Mouse (Mus musculus) liver, embryonic 12.5 days (tissue): ENCODE results near the gene Tmem263. TPM values are rescaled to one million over a fixed set of nuclear protein-coding genes. Genes with fewer than 3 reads are reported as not detected.

Source experiments
- ATAC-seq: fragments of 200-750 bp; cut with Nextera tagmentation; 2 replicates; pipeline ENCODE4 v1.8.0; 2017; ENCODE audit warnings: moderate number of reproducible peaks, mild to moderate bottlenecking, moderate library complexity
- H3K27ac ChIP-seq: fragments of 300-500 bp; sonication (generic); 2 replicates; pipeline ENCODE4 v1.5.1; 2016; ENCODE audit warnings: mild to moderate bottlenecking
- H3K27me3 ChIP-seq: fragments of 300-500 bp; sonication (generic); replicated peaks from 2 replicates; pipeline ENCODE4 v1.6.1; 2016; ENCODE audit warnings: mild to moderate bottlenecking, moderate library complexity
- H3K36me3 ChIP-seq: fragments of 300-500 bp; sonication (generic); 2 replicates; pipeline ENCODE4 v1.6.1; 2016; ENCODE audit warnings: mild to moderate bottlenecking, moderate library complexity
- H3K4me1 ChIP-seq: fragments of 300-500 bp; sonication (generic); 2 replicates; pipeline ENCODE4 v1.6.1; 2016
- H3K4me2 ChIP-seq: fragments of 300-500 bp; sonication (generic); 2 replicates; pipeline ENCODE4 v1.6.1; 2016; ENCODE audit warnings: mild to moderate bottlenecking, moderate library complexity
- H3K4me3 ChIP-seq: fragments of 300-500 bp; sonication (generic); 2 replicates; pipeline ENCODE4 v1.5.1; 2016; ENCODE audit warnings: mild to moderate bottlenecking, moderate library complexity
- H3K9ac ChIP-seq: fragments of 300-500 bp; sonication (generic); 2 replicates; pipeline ENCODE4 v1.6.1; 2016; ENCODE audit warnings: mild to moderate bottlenecking, moderate library complexity
- H3K9me3 ChIP-seq: fragments of 300-500 bp; sonication (generic); replicated peaks from 2 replicates; pipeline ENCODE4 v1.6.1; 2016; ENCODE audit warnings: mild to moderate bottlenecking, moderate library complexity
- WGBS: fragments of 180-500 bp; shearing (Covaris S2); methylation state at CpG from one replicate; pipeline ENCODE4 v1.1.7; 2016; ENCODE audit not compliant: insufficient replicate concordance; 5-methylcytosine and 5-hydroxymethylcytosine counted together
- polyA plus RNA-seq: library from polyadenylated mRNA; unstranded; fragments of >200 nt; fragmentation: Nextera tagmentation; extraction: Ambion mirVana; gene quantifications from 2 replicates; pipeline ENCODE4 v1.2.1, GENCODE M21; 2016

Gene Tmem263
- polyA plus RNA-seq, 1 experiment from 2014 or later: 25.0 TPM

DNA sequence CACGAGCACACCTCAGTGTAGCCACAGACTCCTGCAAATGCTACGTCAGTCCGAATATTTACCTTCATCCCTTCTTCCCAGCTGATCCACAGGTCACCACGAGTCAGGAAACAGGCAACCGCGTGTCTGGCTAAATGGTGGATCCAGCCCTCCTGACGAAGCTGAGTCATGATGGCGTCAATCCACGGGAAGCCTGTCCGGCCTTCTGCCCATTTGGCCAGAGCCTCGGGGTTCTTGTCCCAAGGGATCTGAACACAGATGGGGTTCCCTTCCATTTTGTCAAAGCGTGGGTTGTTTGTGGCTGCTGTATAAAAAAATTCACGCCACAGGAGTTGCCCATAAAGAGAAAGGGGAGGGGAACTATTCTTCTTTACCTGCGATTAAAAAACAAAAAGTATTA is 43.9 kb downstream of the Tmem263 start:
- peaks cover 22% of the 10 kb centered on the region for H3K36me3 ChIP-seq
- no peaks in the 10 kb centered on the region for H3K9me3 ChIP-seq
- H3K4me1 ChIP-seq: no peaks in the 10 kb centered on the region
- no peak overlapping the region for H3K9ac ChIP-seq
- ATAC-seq: no peak
- no peak overlapping the region for H3K4me2 ChIP-seq
- H3K27me3 ChIP-seq: no peaks in the 10 kb centered on the region
- H3K27ac ChIP-seq: no peak overlapping the region
- H3K4me3 ChIP-seq: no peak overlapping the region
- 77% methylated on average over 14 of the region's 14 CpGs for whole genome bisulfite sequencing

- peaks cover 16% of the 10 kb centered on the region for H3K36me3 ChIP-seq
- no peaks in the 10 kb centered on the region for H3K9me3 ChIP-seq
- H3K9ac ChIP-seq: no peak overlapping the region
- H3K4me3 ChIP-seq: no peak overlapping the region
- no peaks in the 10 kb centered on the region for H3K27me3 ChIP-seq
- WGBS: 68% methylated on average over 5 of the region's 5 CpGs
- no peak overlapping the region for H3K4me2 ChIP-seq
- H3K4me1 ChIP-seq: no peaks in the 10 kb centered on the region
- ATAC-seq: no peak
- H3K27ac ChIP-seq: no peak overlapping the region
These were observed 46.8 kb downstream of the Tmem263 start for GRCm38 (mm10) chr10:85149226-85149625.

DNA sequence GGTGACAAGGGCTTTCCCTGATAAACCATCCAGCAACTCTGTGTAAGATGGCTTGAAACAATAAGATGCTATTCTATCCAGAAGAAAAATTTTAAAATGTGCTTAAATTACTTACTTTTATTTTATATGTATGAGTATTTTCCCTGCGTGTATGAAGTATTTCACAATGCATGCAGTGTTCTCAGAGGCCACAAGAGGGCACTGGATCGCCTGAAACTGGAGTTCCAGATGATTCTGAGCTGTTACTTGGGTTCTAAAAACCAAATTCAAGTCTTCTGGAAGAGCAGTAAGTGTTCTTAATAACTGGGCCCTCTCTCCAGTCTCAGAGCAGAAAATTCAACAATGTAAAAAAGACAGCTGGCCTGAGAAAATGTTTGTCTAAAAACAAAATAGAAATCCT is 51.8 kb downstream of the Tmem263 start:
- Histone ChIP-seq H3K27me3 (no peaks in the 10 kb centered on the region), H3K4me3 (no peak overlapping the region), H3K36me3 (no peaks in the 10 kb centered on the region), H3K4me1 (no peaks in the 10 kb centered on the region), H3K4me2 (no peak overlapping the region), H3K9ac (no peak overlapping the region), H3K9me3 (no peaks in the 10 kb centered on the region), H3K27ac (no peak overlapping the region)
- 11% methylated on average over 2 of the region's 2 CpGs for WGBS
- ATAC-seq: no peak

- 71% methylated on average over 7 of the region's 7 CpGs for WGBS
- H3K27me3 ChIP-seq: no peaks in the 10 kb centered on the region
These were observed 55.0 kb downstream of the Tmem263 start for GRCm38 (mm10) chr10:85157451-85157850.

GRCm38 (mm10) chr10:85159989-85160619 is 57.7 kb downstream of the Tmem263 start:
- no peaks in the 10 kb centered on the region for H3K36me3 ChIP-seq
- H3K27ac ChIP-seq: no peak overlapping the region
- no peak for ATAC-seq
- no peak overlapping the region for H3K4me3 ChIP-seq
- H3K9ac ChIP-seq: no peak overlapping the region
- H3K9me3 ChIP-seq: no peaks in the 10 kb centered on the region
- no peaks in the 10 kb centered on the region for H3K27me3 ChIP-seq
- H3K4me1 ChIP-seq: no peaks in the 10 kb centered on the region
- no peak overlapping the region for H3K4me2 ChIP-seq
- WGBS: 63% methylated on average over 1 of the region's 1 CpGs

More at GRCm38 (mm10) chr10:85157451-85157850, 55.0 kb downstream of the Tmem263 start:
- no peak overlapping the region for H3K4me3 ChIP-seq
- H3K4me1 ChIP-seq: no peaks in the 10 kb centered on the region
- no peak overlapping the region for H3K4me2 ChIP-seq
- H3K36me3 ChIP-seq: no peaks in the 10 kb centered on the region
- ATAC-seq: no peak
- H3K9ac ChIP-seq: no peak overlapping the region
- H3K9me3 ChIP-seq: no peaks in the 10 kb centered on the region
- H3K27ac ChIP-seq: no peak overlapping the region

- no peak overlapping the region for H3K9ac ChIP-seq
- no peak overlapping the region for H3K4me2 ChIP-seq
- H3K4me1 ChIP-seq: no peaks in the 10 kb centered on the region
- WGBS: 70% methylated on average over 5 of the region's 5 CpGs
- ATAC-seq: no peak
- no peak overlapping the region for H3K4me3 ChIP-seq
- H3K9me3 ChIP-seq: no peaks in the 10 kb centered on the region
- no peaks in the 10 kb centered on the region for H3K36me3 ChIP-seq
- no peaks in the 10 kb centered on the region for H3K27me3 ChIP-seq
- H3K27ac ChIP-seq: no peak overlapping the region
These were observed 59.4 kb downstream of the Tmem263 start for GRCm38 (mm10) chr10:85161745-85162351.

- 78% methylated on average over 13 of the region's 13 CpGs for WGBS
- H3K4me2 ChIP-seq: no peak overlapping the region
- no peak overlapping the region for H3K27ac ChIP-seq
- no peak for ATAC-seq
- H3K27me3 ChIP-seq: no peaks in the 10 kb centered on the region
- no peaks in the 10 kb centered on the region for H3K9me3 ChIP-seq
- no peaks in the 10 kb centered on the region for H3K4me1 ChIP-seq
- no peaks in the 10 kb centered on the region for H3K36me3 ChIP-seq
- no peak overlapping the region for H3K9ac ChIP-seq
- no peak overlapping the region for H3K4me3 ChIP-seq
These were observed 62.4 kb downstream of the Tmem263 start for GRCm38 (mm10) chr10:85164791-85165190.

- no peaks in the 10 kb centered on the region for H3K27me3 ChIP-seq
- 76% methylated on average over 5 of the region's 5 CpGs for WGBS
- H3K9ac ChIP-seq: no peak overlapping the region
- no peaks in the 10 kb centered on the region for H3K9me3 ChIP-seq
- no peak overlapping the region for H3K4me3 ChIP-seq
- no peak overlapping the region for H3K4me2 ChIP-seq
- H3K36me3 ChIP-seq: no peaks in the 10 kb centered on the region
- H3K4me1 ChIP-seq: no peaks in the 10 kb centered on the region
- no peak for ATAC-seq
- H3K27ac ChIP-seq: no peak overlapping the region
These were observed 62.9 kb downstream of the Tmem263 start for GRCm38 (mm10) chr10:85165306-85165705.

Other genes with a start within 250 kb of the Tmem263 start
- gene Ric8b, start 185.0 kb upstream of the Tmem263 start, polyA plus RNA-seq: 6.6 and 6.9 TPM in 2 replicates
- 0.38 and 0.67 TPM in 2 replicates for gene Fhl4, start 132 bp upstream of the Tmem263 start, polyA plus RNA-seq
- 6.9 and 7.0 TPM in 2 replicates for gene Mterf2, start 25.4 kb downstream of the Tmem263 start, polyA plus RNA-seq
- gene Cry1, start 82.4 kb downstream of the Tmem263 start, polyA plus RNA-seq: 12.3 and 12.7 TPM in 2 replicates